Mouse (Mus musculus) liver, embryonic 13.5 days (tissue): Measurements from ENCODE around the gene 2010300C02Rik. TPM values are rescaled to one million over a fixed set of nuclear protein-coding genes. Genes with fewer than 3 reads are reported as not detected.

Source experiments
- ATAC-seq: fragments of 200-750 bp; cut with Nextera tagmentation; 2 replicates; pipeline ENCODE4 v1.8.0; 2017; ENCODE audit warnings: low read depth, mild to moderate bottlenecking, moderate number of reproducible peaks, moderate library complexity
- DNase-seq: peaks from one replicate; pipeline ENCODE4 v3.0.0; 2022
- H3K27ac ChIP-seq: fragments of 300-500 bp; sonication (generic); 2 replicates; pipeline ENCODE4 v1.5.1; 2015; ENCODE audit warnings: moderate library complexity, mild to moderate bottlenecking, inconsistent platforms
- H3K27me3 ChIP-seq: fragments of 300-500 bp; sonication (generic); 2 replicates; pipeline ENCODE4 v1.6.1; 2015; ENCODE audit warnings: mild to moderate bottlenecking, inconsistent platforms
- H3K36me3 ChIP-seq: fragments of 300-500 bp; sonication (generic); 2 replicates; pipeline ENCODE4 v1.6.1; 2015; ENCODE audit warnings: mild to moderate bottlenecking, inconsistent platforms
- H3K4me1 ChIP-seq: fragments of 300-500 bp; sonication (generic); replicated peaks from 2 replicates; pipeline ENCODE4 v1.6.1; 2015; ENCODE audit warnings: inconsistent platforms
- H3K4me2 ChIP-seq: fragments of 300-500 bp; sonication (generic); 2 replicates; pipeline ENCODE4 v1.6.1; 2015; ENCODE audit warnings: inconsistent platforms, mild to moderate bottlenecking, moderate library complexity
- H3K4me3 ChIP-seq: fragments of 300-500 bp; sonication (generic); replicated peaks from 2 replicates; pipeline ENCODE4 v1.5.1; 2015; ENCODE audit warnings: mild to moderate bottlenecking, inconsistent platforms
- H3K9ac ChIP-seq: fragments of 300-500 bp; sonication (generic); 2 replicates; pipeline ENCODE4 v1.6.1; 2015; ENCODE audit warnings: mild to moderate bottlenecking, inconsistent platforms
- H3K9me3 ChIP-seq: fragments of 300-500 bp; sonication (generic); replicated peaks from 2 replicates; pipeline ENCODE4 v1.6.1; 2016; ENCODE audit warnings: inconsistent platforms
- WGBS: fragments of 180-500 bp; shearing (Covaris S2); methylation state at CpG from one replicate; pipeline ENCODE4 v1.1.7; 2015; ENCODE audit not compliant: insufficient replicate concordance; 5-methylcytosine and 5-hydroxymethylcytosine counted together
- polyA plus RNA-seq: library from polyadenylated mRNA; unstranded; fragments of >200 nt; fragmentation: Nextera tagmentation; extraction: Ambion mirVana; gene quantifications from 2 replicates; pipeline ENCODE4 v1.2.1, GENCODE M21; 2015

Gene 2010300C02Rik
- polyA plus RNA-seq, 1 experiment from 2014 or later = 0.09 TPM

DNA sequence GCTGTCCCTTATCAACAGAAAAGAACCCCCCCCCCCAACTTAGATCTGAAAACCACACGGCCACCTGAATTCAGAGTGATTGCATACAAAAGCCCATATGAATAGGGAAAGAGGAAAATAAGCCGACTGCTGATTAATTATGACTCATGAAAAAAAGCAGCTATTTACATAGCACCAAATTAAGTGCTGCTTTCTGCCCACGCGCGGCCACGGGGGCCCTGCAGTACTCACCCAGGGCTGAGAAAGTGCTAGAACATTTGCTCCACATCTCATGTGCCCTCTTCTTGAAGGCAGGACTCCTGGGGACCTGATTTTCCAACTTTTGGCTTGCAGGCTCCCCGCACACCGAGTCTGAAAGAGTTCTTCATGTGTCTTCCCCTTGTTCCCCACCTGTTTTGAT lies 10.1 kb downstream of the 2010300C02Rik start:
- Histone ChIP-seq H3K4me2 (no peak overlapping the region), H3K9me3 (no peaks in the 10 kb centered on the region), H3K9ac (no peak overlapping the region), H3K27ac (no peak overlapping the region), H3K27me3 (no peaks in the 10 kb centered on the region), H3K36me3 (no peaks in the 10 kb centered on the region), H3K4me1 (no peaks in the 10 kb centered on the region), H3K4me3 (no peak overlapping the region)
- DNase-seq = no peak
- ATAC-seq = no peak
- WGBS = 67% methylated on average over 8 of the region's 8 CpGs

- Histone ChIP-seq H3K4me2 (no peak overlapping the region), H3K27me3 (no peaks in the 10 kb centered on the region), H3K4me3 (no peak overlapping the region), H3K9ac (no peak overlapping the region), H3K9me3 (no peaks in the 10 kb centered on the region), H3K27ac (no peak overlapping the region), H3K36me3 (no peaks in the 10 kb centered on the region), H3K4me1 (no peaks in the 10 kb centered on the region)
- WGBS = 60% methylated on average over 6 of the region's 6 CpGs
- DNase-seq = no peak
- no peak for ATAC-seq
Measured at GRCm38 (mm10) chr1:37708270-37708955, 11.5 kb downstream of the 2010300C02Rik start.

GRCm38 (mm10) chr1:37702326-37702725 lies 17.6 kb downstream of the 2010300C02Rik start:
- H3K27me3 ChIP-seq = 0 out of 2 replicates have a peak, but pooled peaks cover 3% of the 10 kb centered on the region
- no peak overlapping the region for H3K9ac ChIP-seq
- no peaks in the 10 kb centered on the region for H3K4me1 ChIP-seq
- no peaks in the 10 kb centered on the region for H3K36me3 ChIP-seq
- H3K9me3 ChIP-seq = no peaks in the 10 kb centered on the region
- H3K27ac ChIP-seq = no peak overlapping the region
- DNase-seq (no peak), ATAC-seq (no peak)
- 48% methylated on average over 4 of the region's 4 CpGs for WGBS
- H3K4me3 ChIP-seq = no peak overlapping the region
- no peak overlapping the region for H3K4me2 ChIP-seq

- 51% methylated on average over 5 of the region's 5 CpGs for WGBS
Measured at GRCm38 (mm10) chr1:37698852-37699439, 20.9 kb downstream of the 2010300C02Rik start.

DNA sequence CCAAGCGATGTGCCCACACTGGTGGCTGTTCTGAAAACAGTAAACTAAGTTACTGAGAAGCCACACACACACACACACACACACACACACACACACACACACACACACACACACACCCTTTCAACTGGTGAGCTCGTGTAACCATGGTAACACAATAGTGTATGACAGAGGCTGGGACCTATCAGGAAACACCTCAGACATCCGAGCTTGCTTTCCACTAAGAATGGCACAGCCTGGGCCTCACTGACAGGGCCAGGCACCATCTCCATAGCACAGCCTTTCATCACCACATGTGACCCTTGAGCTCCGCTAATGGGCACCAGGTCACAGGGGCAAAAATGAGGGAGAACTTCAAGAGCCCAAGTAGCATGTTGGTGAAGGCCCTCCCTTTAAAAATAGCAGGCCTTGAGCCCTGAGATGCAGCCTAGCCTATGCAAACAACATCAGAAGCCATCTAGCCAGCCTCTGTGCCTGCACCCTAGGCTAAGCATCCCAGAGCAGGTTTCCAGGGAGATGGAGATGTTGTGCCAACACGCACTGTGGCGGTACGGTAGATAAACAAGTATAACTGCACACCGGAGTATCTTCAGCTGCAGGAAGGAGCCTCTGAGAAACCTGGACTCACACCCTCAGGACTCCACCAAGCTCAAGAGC lies 21.6 kb downstream of the 2010300C02Rik start:
- Histone ChIP-seq H3K4me3 (no peak overlapping the region), H3K36me3 (no peaks in the 10 kb centered on the region), H3K4me1 (no peaks in the 10 kb centered on the region), H3K9ac (no peak overlapping the region), H3K4me2 (no peak overlapping the region), H3K27me3 (0 out of 2 replicates have a peak, but pooled peaks cover 10% of the 10 kb centered on the region), H3K27ac (no peak overlapping the region), H3K9me3 (no peaks in the 10 kb centered on the region)
- no peak for DNase-seq
- no peak for ATAC-seq
- WGBS = 70% methylated on average over 8 of the region's 8 CpGs

More at GRCm38 (mm10) chr1:37698852-37699439, 20.9 kb downstream of the 2010300C02Rik start:
- no peak overlapping the region for H3K4me3 ChIP-seq
- H3K9me3 ChIP-seq = no peaks in the 10 kb centered on the region
- ATAC-seq (no peak), DNase-seq (no peak)
- no peaks in the 10 kb centered on the region for H3K4me1 ChIP-seq
- H3K36me3 ChIP-seq = no peaks in the 10 kb centered on the region
- H3K27me3 ChIP-seq = 0 out of 2 replicates have a peak, but pooled peaks cover 8% of the 10 kb centered on the region
- no peak overlapping the region for H3K27ac ChIP-seq
- no peak overlapping the region for H3K4me2 ChIP-seq
- H3K9ac ChIP-seq = no peak overlapping the region

DNA sequence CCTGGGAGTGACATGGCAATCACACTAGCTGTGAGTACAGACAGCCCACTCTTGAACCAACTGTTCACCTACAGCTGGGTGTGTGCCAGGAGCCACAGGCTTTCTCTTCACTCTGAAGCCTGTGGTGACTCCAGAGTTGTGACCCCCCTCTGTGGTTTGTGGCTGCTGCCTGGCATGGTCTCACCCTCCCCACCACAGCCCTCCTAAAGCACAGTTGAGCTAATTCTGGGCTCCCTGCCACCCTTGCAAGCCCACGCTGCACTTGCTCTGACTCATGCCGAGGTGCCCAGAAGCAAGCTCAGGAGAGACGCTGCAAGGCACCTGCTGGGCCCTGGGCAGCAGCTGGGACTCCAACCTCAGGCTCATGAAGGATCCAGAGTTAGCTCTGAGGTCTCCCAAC lies 23.0 kb downstream of the 2010300C02Rik start:
- H3K4me3 ChIP-seq = no peak overlapping the region
- H3K36me3 ChIP-seq = no peaks in the 10 kb centered on the region
- WGBS = 65% methylated on average over 3 of the region's 3 CpGs
- ATAC-seq (no peak), DNase-seq (no peak)
- 0 out of 2 replicates have a peak, but pooled peaks cover 7% of the 10 kb centered on the region for H3K27me3 ChIP-seq
- H3K9ac ChIP-seq = no peak overlapping the region
- no peaks in the 10 kb centered on the region for H3K4me1 ChIP-seq
- H3K4me2 ChIP-seq = no peak overlapping the region
- H3K27ac ChIP-seq = no peak overlapping the region
- no peaks in the 10 kb centered on the region for H3K9me3 ChIP-seq

- H3K27me3 ChIP-seq = 0 out of 2 replicates have a peak, but pooled peaks cover 7% of the 10 kb centered on the region
- ATAC-seq = no peak
- DNase-seq = no peak
- 61% methylated on average over 9 of the region's 9 CpGs for WGBS
- H3K9me3 ChIP-seq = no peaks in the 10 kb centered on the region
- H3K4me3 ChIP-seq = no peak overlapping the region
- H3K9ac ChIP-seq = no peak overlapping the region
- H3K4me1 ChIP-seq = no peaks in the 10 kb centered on the region
- H3K27ac ChIP-seq = no peak overlapping the region
- H3K4me2 ChIP-seq = no peak overlapping the region
- no peaks in the 10 kb centered on the region for H3K36me3 ChIP-seq
Measured at GRCm38 (mm10) chr1:37695732-37696131, 24.2 kb downstream of the 2010300C02Rik start.

- 0 out of 2 replicates have a peak, but pooled peaks cover 7% of the 10 kb centered on the region for H3K27me3 ChIP-seq
- no peak overlapping the region for H3K27ac ChIP-seq
- no peaks in the 10 kb centered on the region for H3K36me3 ChIP-seq
- DNase-seq (no peak), ATAC-seq (no peak)
- H3K4me2 ChIP-seq = no peak overlapping the region
- no peaks in the 10 kb centered on the region for H3K4me1 ChIP-seq
- H3K4me3 ChIP-seq = no peak overlapping the region
- 35% methylated on average over 8 of the region's 8 CpGs for WGBS
- no peaks in the 10 kb centered on the region for H3K9me3 ChIP-seq
- no peak overlapping the region for H3K9ac ChIP-seq
Measured at GRCm38 (mm10) chr1:37694417-37694816, 25.5 kb downstream of the 2010300C02Rik start.

GRCm38 (mm10) chr1:37691179-37691578 lies 28.7 kb downstream of the 2010300C02Rik start:
- 30% methylated on average over 8 of the region's 8 CpGs for WGBS
- ATAC-seq (no peak), DNase-seq (peak; percentile 44)
- no peaks in the 10 kb centered on the region for H3K36me3 ChIP-seq
- no peaks in the 10 kb centered on the region for H3K4me1 ChIP-seq
- H3K27me3 ChIP-seq = 0 out of 2 replicates have a peak, but pooled peaks cover 7% of the 10 kb centered on the region
- H3K4me3 ChIP-seq = no peak overlapping the region
- H3K27ac ChIP-seq = no peak overlapping the region
- H3K9me3 ChIP-seq = no peaks in the 10 kb centered on the region
- no peak overlapping the region for H3K4me2 ChIP-seq
- H3K9ac ChIP-seq = no peak overlapping the region

- Histone ChIP-seq H3K4me2 (no peak overlapping the region), H3K4me3 (no peak overlapping the region), H3K9me3 (no peaks in the 10 kb centered on the region), H3K36me3 (no peaks in the 10 kb centered on the region), H3K27me3 (0 out of 2 replicates have a peak, but pooled peaks cover 7% of the 10 kb centered on the region), H3K27ac (no peak overlapping the region), H3K9ac (no peak overlapping the region), H3K4me1 (no peaks in the 10 kb centered on the region)
- no peak for ATAC-seq
- WGBS = 56% methylated on average over 5 of the region's 5 CpGs
- DNase-seq = no peak
Measured at GRCm38 (mm10) chr1:37690665-37691064, 29.2 kb downstream of the 2010300C02Rik start.

DNA sequence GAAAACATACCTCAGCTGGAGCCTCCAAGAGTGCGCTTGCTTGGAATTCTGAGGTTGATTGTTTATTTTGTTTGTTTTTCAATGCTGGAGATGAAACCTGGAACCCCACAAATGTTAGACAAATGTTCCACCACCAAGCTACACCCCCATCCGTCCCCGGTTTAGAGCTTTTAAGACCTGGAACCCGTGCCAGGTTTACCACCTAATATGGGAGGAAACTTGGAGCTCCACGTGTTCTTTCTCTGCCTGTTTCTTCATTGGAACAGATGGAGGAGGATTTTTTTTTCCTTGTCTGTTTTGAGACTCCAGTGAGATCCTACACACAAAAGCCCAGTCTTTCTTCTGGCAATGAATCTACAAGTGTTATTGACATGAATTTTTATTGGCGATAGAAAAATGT lies 30.2 kb downstream of the 2010300C02Rik start:
- no peaks in the 10 kb centered on the region for H3K36me3 ChIP-seq
- H3K9ac ChIP-seq = no peak overlapping the region
- no peaks in the 10 kb centered on the region for H3K4me1 ChIP-seq
- 0 out of 2 replicates have a peak, but pooled peaks cover 7% of the 10 kb centered on the region for H3K27me3 ChIP-seq
- DNase-seq (no peak), ATAC-seq (no peak)
- H3K9me3 ChIP-seq = no peaks in the 10 kb centered on the region
- no peak overlapping the region for H3K27ac ChIP-seq
- WGBS = 76% methylated on average over 6 of the region's 6 CpGs
- no peak overlapping the region for H3K4me3 ChIP-seq
- no peak overlapping the region for H3K4me2 ChIP-seq
